Mouse (Mus musculus) lung, postnatal 0 days (tissue): ENCODE results near the gene Tfpt.

ENCODE experiments used
- CTCF ChIP-seq: IDR thresholded peaks from 2 replicates; pipeline ENCODE4 v1.5.1; 2016; ENCODE audit warnings: antibody characterized with exemption, mild to moderate bottlenecking
- EP300 ChIP-seq: IDR thresholded peaks from 2 replicates; pipeline ENCODE4 v1.6.1; 2016; ENCODE audit warnings: antibody characterized with exemption, mild to moderate bottlenecking, control low read depth

- TF ChIP-seq CTCF (no peak), EP300 (no peak)
Observed at GRCm38 (mm10) chr7:3630478-3630815, 718 bp upstream of the Tfpt start.
